Mouse (Mus musculus) thymus, adult 2 months (tissue): ENCODE results near the gene Dlx3.

Source experiments
- CTCF ChIP-seq: fragments of 200-500 bp; IDR thresholded peaks from 2 replicates; pipeline ENCODE4 v1.5.1; 2012; ENCODE audit warnings: mild to moderate bottlenecking, control low read depth, low read length, moderate library complexity, borderline replicate concordance; ENCODE audit not compliant: control insufficient read depth, poor library complexity, insufficient read depth; ENCODE audit errors: extremely low read depth
- POLR2A ChIP-seq: fragments of 200-500 bp; IDR thresholded peaks from 2 replicates; pipeline ENCODE4 v1.6.1; 2012; ENCODE audit warnings: mild to moderate bottlenecking, low read length, control low read depth, moderate library complexity; ENCODE audit not compliant: control insufficient read depth, poor library complexity, insufficient read depth; ENCODE audit errors: extremely low read depth

- TF ChIP-seq CTCF (no peak), POLR2A (no peak)
These were observed 41.8 kb downstream of the Dlx3 start for GRCm38 (mm10) chr11:95161708-95162107.
